Mouse (Mus musculus) lung, embryonic 16.5 days (tissue): ENCODE measurements around the gene Pigyl. TPM values are rescaled to one million over a fixed set of nuclear protein-coding genes. Genes with fewer than 3 reads are reported as not detected.
"Not testable (repeated sequence)": the region's sequence is repeated elsewhere in the genome, so short reads cannot be mapped to it uniquely, and the experiment has no call there.

ENCODE experiments used
- ATAC-seq: fragments of 200-750 bp; cut with Nextera tagmentation; 2 replicates; pipeline ENCODE4 v1.8.0; 2017; ENCODE audit warnings: low read depth, mild to moderate bottlenecking, moderate library complexity
- H3K27ac ChIP-seq: fragments of 300-500 bp; sonication (generic); 2 replicates; pipeline ENCODE4 v1.5.1; 2014; ENCODE audit warnings: mild to moderate bottlenecking, control low read depth, low read length
- H3K27me3 ChIP-seq: fragments of 300-500 bp; sonication (generic); 2 replicates; pipeline ENCODE4 v1.6.1; 2014; ENCODE audit warnings: low read depth, low read length, mixed read lengths; ENCODE audit not compliant: control insufficient read depth, insufficient read depth
- H3K36me3 ChIP-seq: fragments of 300-500 bp; sonication (generic); 2 replicates; pipeline ENCODE4 v1.6.1; 2014; ENCODE audit warnings: low read length; ENCODE audit not compliant: control insufficient read depth, insufficient read depth
- H3K4me1 ChIP-seq: fragments of 300-500 bp; sonication (generic); replicated peaks from 2 replicates; pipeline ENCODE4 v1.6.1; 2014; ENCODE audit warnings: low read length, mixed read lengths; ENCODE audit not compliant: control insufficient read depth, insufficient read depth
- H3K4me2 ChIP-seq: fragments of 300-500 bp; sonication (generic); 2 replicates; pipeline ENCODE4 v1.6.1; 2014; ENCODE audit warnings: low read depth, low read length, control low read depth
- H3K4me3 ChIP-seq: fragments of 300-500 bp; sonication (generic); 2 replicates; pipeline ENCODE4 v1.5.1; 2014; ENCODE audit warnings: mild to moderate bottlenecking, low read length, control low read depth
- H3K9ac ChIP-seq: fragments of 300-500 bp; sonication (generic); 2 replicates; pipeline ENCODE4 v1.6.1; 2014; ENCODE audit warnings: low read length, control low read depth
- H3K9me3 ChIP-seq: fragments of 300-500 bp; sonication (generic); 2 replicates; pipeline ENCODE4 v1.6.1; 2016; ENCODE audit warnings: low read length; ENCODE audit not compliant: control insufficient read depth
- WGBS: fragments of 180-500 bp; shearing (Covaris S2); extraction: QIAGEN DNeasy Blood & Tissue Kit; methylation state at CpG from one replicate; pipeline ENCODE4 v1.1.7; 2014; 5-methylcytosine and 5-hydroxymethylcytosine counted together
- polyA plus RNA-seq: library from polyadenylated mRNA; unstranded; fragments of >200 nt; fragmentation: Nextera tagmentation; extraction: Ambion mirVana; gene quantifications from 2 replicates; pipeline ENCODE4 v1.2.1, GENCODE M21; 2015

The Pigyl gene
- polyA plus RNA-seq, 1 experiment from 2014 or later, result 84.6 TPM

- Histone ChIP-seq H3K27me3 (no peaks in the 10 kb centered on the region), H3K9ac (no peak overlapping the region), H3K4me2 (no peak overlapping the region), H3K4me1 (peaks cover under 1% of the 10 kb centered on the region; the same call in 1 of the 2 replicates), H3K36me3 (no peaks in the 10 kb centered on the region), H3K4me3 (no peak overlapping the region), H3K27ac (no peak overlapping the region), H3K9me3 (no peaks in the 10 kb centered on the region)
- 19% methylated on average over 23 of the region's 23 CpGs for WGBS
- no peak for ATAC-seq
Observed at GRCm38 (mm10) chr9:22136765-22137547, 19.7 kb upstream of the Pigyl start.

GRCm38 (mm10) chr9:22138480-22138879 is 18.2 kb upstream of the Pigyl start:
- no peaks in the 10 kb centered on the region for H3K36me3 ChIP-seq
- no peaks in the 10 kb centered on the region for H3K27me3 ChIP-seq
- ATAC-seq, result no peak
- no peak overlapping the region for H3K4me3 ChIP-seq
- no peak overlapping the region for H3K27ac ChIP-seq
- H3K4me1 ChIP-seq, result no peaks in the 10 kb centered on the region
- H3K9me3 ChIP-seq, result no peaks in the 10 kb centered on the region
- H3K9ac ChIP-seq, result no peak overlapping the region
- H3K4me2 ChIP-seq, result no peak overlapping the region
- WGBS, result 28% methylated on average over 2 of the region's 2 CpGs

GRCm38 (mm10) chr9:22139746-22140145 is 16.9 kb upstream of the Pigyl start:
- WGBS, result 84% methylated on average over 5 of the region's 5 CpGs
- Histone ChIP-seq H3K9me3 (no peaks in the 10 kb centered on the region), H3K4me3 (no peak overlapping the region), H3K9ac (no peak overlapping the region), H3K36me3 (no peaks in the 10 kb centered on the region), H3K27ac (no peak overlapping the region), H3K4me1 (no peaks in the 10 kb centered on the region), H3K4me2 (no peak overlapping the region), H3K27me3 (no peaks in the 10 kb centered on the region)
- ATAC-seq, result no peak

- Histone ChIP-seq H3K27ac (no peak overlapping the region), H3K4me2 (no peak overlapping the region), H3K9me3 (peaks cover 3% of the 10 kb centered on the region; the same call in 1 of the 2 replicates), H3K27me3 (no peaks in the 10 kb centered on the region), H3K4me3 (no peak overlapping the region), H3K4me1 (no peaks in the 10 kb centered on the region), H3K9ac (no peak overlapping the region), H3K36me3 (no peaks in the 10 kb centered on the region)
- WGBS, result 51% methylated on average over 17 of the region's 17 CpGs
- ATAC-seq, result peak; percentile 71
Observed at GRCm38 (mm10) chr9:22143108-22144037, 13.3 kb upstream of the Pigyl start.

- no peaks in the 10 kb centered on the region for H3K27me3 ChIP-seq
- H3K27ac ChIP-seq, result no peak overlapping the region
- ATAC-seq, result no peak
- peaks cover 3% of the 10 kb centered on the region; the same call in 1 of the 2 replicates for H3K9me3 ChIP-seq
- no peaks in the 10 kb centered on the region for H3K36me3 ChIP-seq
- WGBS, result 82% methylated on average over 6 of the region's 8 CpGs
- no peak overlapping the region for H3K4me3 ChIP-seq
- H3K4me1 ChIP-seq, result no peaks in the 10 kb centered on the region
- H3K4me2 ChIP-seq, result no peak overlapping the region
- H3K9ac ChIP-seq, result no peak overlapping the region
Observed at GRCm38 (mm10) chr9:22144304-22144965, 12.2 kb upstream of the Pigyl start.

- H3K4me1 ChIP-seq, result no peaks in the 10 kb centered on the region
- no peaks in the 10 kb centered on the region for H3K36me3 ChIP-seq
- peaks cover 3% of the 10 kb centered on the region; the same call in 1 of the 2 replicates for H3K9me3 ChIP-seq
- H3K4me3 ChIP-seq, result no peak overlapping the region
- H3K9ac ChIP-seq, result no peak overlapping the region
- no peak for ATAC-seq
- H3K27ac ChIP-seq, result no peak overlapping the region
- WGBS, result 65% methylated on average over 20 of the region's 20 CpGs
- no peaks in the 10 kb centered on the region for H3K27me3 ChIP-seq
- H3K4me2 ChIP-seq, result no peak overlapping the region
Observed at GRCm38 (mm10) chr9:22149426-22150248, 7.0 kb upstream of the Pigyl start.

- H3K36me3 ChIP-seq, H3K4me2 ChIP-seq, ATAC-seq, H3K4me3 ChIP-seq, H3K9me3 ChIP-seq, H3K4me1 ChIP-seq, H3K9ac ChIP-seq, H3K27ac ChIP-seq, H3K27me3 ChIP-seq: not testable (repeated sequence)
- WGBS, result 78% methylated on average over 7 of the region's 7 CpGs
Observed at GRCm38 (mm10) chr9:22150249-22150693, 6.4 kb upstream of the Pigyl start.

GRCm38 (mm10) chr9:22150946-22151345 is 5.7 kb upstream of the Pigyl start:
- WGBS, result 66% methylated on average over 2 of the region's 2 CpGs
- Histone ChIP-seq H3K4me1 (peaks cover 3% of the 10 kb centered on the region; the same call in 1 of the 2 replicates), H3K4me2 (no peak overlapping the region), H3K27ac (no peak overlapping the region), H3K36me3 (no peaks in the 10 kb centered on the region), H3K27me3 (no peaks in the 10 kb centered on the region), H3K9ac (no peak overlapping the region), H3K4me3 (no peak overlapping the region), H3K9me3 (peaks cover 3% of the 10 kb centered on the region; the same call in 1 of the 2 replicates)
- ATAC-seq, result no peak
